Mouse (Mus musculus) megakaryocyte-erythroid progenitor cell, adult 5-6 weeks (primary cell): Measurements from ENCODE around the gene Atp13a4. TPM values are rescaled to one million over a fixed set of nuclear protein-coding genes. Genes with fewer than 3 reads are reported as not detected.

Experiments used
- ATAC-seq: replicated peaks from 2 replicates; pipeline ENCODE4 v1.8.0; 2016; ENCODE audit warnings: mild to moderate bottlenecking, inconsistent platforms; ENCODE audit not compliant: severe bottlenecking, poor library complexity, low FRiP score, low TSS enrichment
- total RNA-seq, 2 experiments: library from RNA; stranded (forward) in 1 of 2; stranded (reverse) in 1 of 2; fragments of 200-1000, 215-1000 nt in 1 of 2; fragments of >200 nt in 1 of 2; fragmentation: Nextera tagmentation in 1 of 2; gene quantifications; 2 replicates each; pipeline ENCODE4 v1.2.3; 2014 to 2017

The Atp13a4 gene
- not detected in 2 replicates for total RNA-seq (2014; fragmentation: Nextera tagmentation)
- not detected in 2 replicates for total RNA-seq (2017)

DNA sequence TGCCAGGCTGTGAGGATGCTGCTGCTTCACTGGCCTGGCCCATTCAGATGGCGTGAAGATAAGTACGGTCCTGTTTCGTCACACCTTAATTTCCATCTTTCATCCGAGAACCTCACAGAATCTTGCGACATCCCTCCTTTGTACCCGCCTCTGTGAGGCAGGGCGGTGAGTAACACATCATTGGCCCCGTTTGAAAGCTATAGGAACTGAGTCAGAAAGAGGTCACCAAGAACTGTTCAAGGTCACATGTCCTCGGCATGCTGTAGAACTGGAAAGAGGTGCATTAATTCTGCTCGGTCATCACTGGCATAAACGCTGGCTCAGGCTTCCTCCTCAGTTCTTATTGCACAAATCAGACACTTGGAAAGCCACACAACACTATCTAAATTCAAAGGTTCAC, at the start of gene Atp13a4:
Atp13a4 (minus strand) TSS at position 36 of the 400 bp plus-strand sequence.
- ATAC-seq: no peak

DNA sequence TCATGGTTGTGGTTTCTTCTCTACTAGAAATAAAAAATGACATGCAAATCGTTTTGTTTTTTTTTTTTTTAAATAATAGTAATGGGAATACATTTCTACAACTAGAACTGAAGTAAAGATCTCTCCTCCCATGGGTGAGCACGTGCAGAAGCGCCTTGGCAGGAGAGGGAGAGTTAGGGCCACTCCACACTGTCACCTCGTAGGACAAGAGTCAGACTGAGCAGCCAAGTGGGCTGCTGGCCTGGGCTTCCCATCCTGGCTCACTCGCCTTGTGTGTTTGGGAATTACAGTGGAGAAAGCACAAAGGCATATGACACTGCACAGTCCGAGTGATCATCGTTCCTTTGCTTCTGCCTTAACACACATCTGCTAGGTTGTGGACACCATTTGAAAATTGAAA, 47.5 kb upstream of the Atp13a4 start:
- ATAC-seq: no peak

DNA sequence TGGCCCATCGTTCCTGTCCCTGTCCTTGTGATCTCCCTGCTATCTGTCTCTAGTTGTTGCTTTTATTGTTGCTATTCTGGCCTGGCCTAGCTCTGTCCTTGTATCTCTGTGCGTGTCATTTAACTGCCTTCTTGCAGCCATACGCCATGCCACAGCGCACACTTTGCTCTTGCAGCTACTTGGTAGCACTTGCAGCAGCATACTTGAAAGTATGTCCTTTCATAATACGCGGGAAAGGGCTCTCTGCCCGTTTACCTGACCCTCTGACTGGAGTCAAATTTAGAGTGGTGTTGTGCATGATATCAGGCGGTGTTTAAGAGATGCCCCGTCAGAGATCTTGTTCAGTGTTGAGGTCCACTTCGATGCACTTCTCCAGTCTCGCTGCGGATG, 35.1 kb upstream of the Atp13a4 start:
- ATAC-seq: peak; percentile 25; the same call in 1 of the 2 replicates

DNA sequence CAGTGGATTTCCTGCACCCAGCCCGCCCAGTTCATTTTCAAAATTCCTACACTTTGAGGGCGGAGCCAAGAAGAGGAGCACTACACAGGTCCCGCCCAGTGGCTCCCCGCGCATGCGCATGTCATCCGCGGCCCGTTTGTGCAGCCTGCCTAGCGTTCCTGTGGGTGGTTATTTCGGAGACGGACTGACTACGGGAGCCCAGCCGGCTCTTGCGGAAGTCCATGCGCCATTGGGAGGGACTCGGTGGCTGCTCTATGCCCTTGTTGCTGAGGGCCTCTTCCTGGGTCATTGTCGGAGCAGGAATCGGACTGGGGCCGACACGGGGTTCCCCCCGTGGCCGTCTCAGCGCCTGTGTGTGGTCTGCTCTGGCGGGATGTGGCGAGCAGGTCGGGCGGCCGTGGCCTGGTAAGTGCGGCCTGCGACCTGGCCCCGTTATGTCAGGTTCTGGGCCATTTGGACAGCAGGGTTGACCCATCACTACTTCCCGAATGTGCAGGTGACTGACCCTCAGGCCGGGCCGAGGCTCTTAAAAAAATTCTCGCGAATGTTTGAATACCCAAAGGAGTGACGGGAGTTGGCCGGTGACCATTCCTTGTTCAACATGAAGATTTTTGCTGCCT, 34.6 kb upstream of the Atp13a4 start, which contains the start of gene Opa1:
Opa1 (plus strand) TSS at position 168 of the 620 bp plus-strand sequence.
- ATAC-seq: peak; percentile 99

DNA sequence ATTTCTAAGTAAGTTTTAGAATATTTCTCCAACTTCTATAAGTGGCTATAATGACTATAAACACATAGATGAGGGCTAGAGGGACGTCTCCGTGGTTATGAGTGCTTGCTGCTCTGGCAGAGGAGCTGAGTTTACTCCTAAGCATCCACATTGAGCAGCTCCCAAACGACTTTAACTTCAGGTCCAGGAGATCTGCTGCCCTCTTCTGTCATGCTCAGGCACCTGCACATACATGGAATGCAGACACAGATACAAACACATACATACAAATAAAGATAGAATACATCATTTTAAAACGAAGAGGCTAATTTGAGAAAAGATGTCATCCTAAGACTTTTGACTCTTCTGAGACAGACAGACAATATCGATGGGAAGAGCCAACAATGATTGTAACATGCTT, 31.0 kb upstream of the Atp13a4 start:
- no peak for ATAC-seq

DNA sequence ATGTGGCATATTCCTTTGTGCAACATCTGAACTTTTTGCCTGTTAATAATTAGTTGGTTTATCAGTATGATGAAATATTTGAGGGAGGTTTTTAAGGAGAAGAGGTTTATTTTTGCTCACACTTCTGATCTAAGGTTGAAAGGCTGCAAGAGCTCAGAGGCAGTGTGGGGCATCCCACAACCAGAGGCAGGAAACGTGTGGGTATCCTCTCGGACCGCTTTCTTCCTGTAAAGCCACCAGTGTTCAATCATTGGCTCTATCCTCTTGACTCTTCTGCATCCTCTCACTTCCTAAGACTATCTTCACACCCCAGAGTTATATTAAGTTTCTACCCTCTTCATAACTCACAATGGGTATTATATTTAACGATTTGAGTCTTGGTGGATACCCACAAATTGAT, 29.3 kb upstream of the Atp13a4 start:
- no peak for ATAC-seq

DNA sequence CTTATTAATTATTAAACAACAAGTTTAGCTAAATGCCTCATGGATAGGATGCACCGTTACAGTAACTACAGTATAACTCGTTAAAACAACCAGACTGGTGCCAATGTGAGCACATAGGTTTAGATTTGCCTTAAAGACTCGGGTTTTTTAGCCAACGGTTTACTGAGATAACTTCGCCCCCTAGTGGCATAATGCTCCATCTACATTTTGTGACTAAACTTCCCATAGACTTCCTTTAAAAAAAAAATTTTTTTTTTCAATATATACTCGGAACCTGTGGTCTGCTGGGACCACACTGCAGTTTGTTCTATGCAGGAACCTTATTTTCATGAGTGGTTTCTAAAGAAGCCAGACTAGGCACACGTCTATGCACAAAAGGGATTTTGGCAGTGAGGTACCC, 16.2 kb upstream of the Atp13a4 start:
- ATAC-seq: 0 out of 2 replicates have a peak, but pooled peaks have one; percentile 34

DNA sequence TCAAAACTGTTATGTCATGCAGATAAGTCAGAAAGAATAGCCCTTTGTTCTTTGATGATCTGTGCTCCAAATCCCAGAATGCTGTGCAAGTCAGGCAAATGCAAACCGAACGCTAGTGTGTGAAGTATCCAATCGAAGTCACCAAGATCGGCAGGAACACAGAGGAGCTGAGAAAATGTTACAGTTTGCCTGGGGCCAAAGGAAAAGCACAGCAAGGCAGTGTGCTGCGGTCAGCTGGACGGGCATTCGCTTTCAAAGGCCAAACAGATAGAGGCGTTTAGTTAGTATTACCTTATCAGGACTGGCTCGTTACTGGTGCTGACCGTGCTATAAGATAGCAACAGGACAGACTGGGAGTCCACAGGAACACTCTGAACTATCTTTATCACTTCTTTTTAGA, 15.8 kb upstream of the Atp13a4 start:
- 0 out of 2 replicates have a peak, but pooled peaks have one; percentile 30 for ATAC-seq

DNA sequence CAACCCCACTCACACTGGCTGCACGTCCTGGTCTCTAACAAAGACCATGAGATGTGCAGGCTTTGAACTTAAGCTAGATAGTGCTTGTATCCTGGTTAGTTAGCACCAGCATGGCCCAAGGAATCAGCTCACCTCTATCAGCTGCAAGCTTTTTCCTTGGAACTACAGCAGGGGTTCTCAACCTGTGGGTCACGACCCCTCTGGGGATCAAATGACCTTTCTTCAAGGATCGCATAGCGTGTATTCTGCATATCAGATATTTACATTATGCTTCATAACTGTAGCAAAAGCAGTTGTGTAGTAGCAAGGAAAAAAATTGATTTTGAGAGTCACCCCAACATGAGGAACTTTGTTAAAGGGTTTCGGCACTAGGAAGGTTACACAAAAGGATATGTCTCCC, 15.0 kb upstream of the Atp13a4 start:
- no peak for ATAC-seq

DNA sequence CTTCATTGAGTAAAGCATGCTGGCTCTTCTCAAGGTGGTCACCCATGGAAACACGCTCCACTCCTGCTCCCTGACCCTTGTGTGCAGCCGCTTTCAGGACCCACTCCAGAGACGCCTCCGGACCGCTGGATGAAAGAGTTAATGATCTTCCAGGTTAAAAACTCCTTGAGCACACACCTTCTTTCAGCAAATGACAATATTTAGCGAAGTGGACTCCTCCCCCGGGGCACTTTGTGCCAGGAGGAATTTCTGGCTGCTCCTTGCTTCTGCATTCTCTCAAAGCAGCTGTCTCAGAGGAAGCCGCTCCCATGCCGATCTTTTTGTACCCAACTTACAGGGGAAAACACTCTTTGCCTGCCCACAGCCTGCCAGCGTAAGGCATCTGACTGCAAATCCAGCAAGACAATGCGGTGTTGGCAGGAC, 3.4 kb downstream of the Atp13a4 start:
- ATAC-seq: no peak

DNA sequence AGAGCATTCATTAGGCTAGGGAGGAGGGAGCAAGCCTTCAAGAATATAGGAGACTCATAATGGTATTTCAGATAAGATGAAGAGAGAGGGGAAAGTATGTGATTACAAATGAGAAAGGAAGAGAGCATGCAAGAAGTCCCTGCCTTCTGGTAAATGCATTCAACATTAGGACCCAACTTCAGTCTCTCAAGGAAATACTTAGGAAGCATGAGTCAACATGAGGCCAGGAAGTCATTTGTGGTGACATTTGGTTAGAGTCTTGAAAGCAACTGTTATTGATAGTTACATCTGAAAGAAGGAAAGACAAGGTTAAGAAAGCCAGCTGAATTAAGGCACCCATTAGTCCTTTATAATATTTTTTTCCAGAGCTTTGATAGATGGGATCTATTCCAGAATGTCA, 4.8 kb downstream of the Atp13a4 start:
- ATAC-seq: no peak

DNA sequence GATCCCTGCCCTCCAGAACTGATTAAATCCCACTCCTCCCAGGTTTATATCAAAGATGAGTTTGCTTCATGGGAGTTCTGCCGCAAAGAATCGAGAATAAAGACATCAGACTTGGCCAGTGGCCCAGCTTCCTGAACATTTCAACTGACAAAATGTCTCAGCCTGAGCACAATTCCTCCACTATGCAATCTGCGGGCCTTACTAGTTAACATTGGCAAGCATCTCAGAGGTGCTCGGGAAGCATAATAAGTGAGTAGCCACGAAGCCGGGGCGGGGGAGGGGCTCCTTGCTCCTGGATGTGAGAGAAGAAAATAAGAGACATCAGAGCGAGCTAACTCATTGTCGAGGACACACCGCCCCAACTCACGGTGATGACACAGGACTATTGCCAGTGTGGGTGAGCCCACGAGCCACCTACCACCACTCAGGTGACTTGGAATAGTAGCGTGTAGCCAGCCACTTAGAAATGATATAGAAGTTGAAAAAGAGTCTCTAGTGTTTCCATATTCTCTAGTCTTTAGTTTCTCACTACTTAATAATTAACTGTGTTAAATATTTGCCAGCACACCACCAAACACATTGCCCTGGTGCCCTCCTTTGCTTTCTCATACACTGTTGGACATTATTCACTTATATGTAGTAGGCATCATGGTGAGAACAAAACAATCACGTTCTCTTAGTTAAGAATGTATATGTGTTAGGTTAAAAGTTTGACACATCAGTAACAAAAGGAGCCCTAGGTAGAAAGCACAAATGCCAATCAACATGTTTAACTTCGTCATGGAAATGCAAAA, 8.1 kb downstream of the Atp13a4 start:
- no peak for ATAC-seq

DNA sequence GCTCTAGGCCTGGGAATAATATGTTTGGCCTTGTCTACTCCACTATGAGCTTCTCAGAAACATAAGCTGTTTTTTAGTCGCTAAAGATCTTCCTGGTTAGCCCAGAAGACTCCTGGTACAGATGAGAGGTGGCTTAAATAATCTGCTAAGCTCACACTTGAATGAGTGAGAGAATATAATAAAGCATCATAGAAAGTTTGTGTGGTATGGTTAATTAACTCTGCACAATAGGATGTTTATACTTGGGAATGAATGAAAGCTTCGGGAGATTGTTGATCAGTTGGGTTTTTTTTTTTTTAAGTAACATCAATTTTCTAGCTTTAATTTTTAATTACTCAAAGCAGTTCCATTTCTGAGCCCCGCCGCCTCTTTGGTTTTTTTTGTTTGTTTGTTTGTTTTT, 8.8 kb downstream of the Atp13a4 start:
- ATAC-seq: no peak

DNA sequence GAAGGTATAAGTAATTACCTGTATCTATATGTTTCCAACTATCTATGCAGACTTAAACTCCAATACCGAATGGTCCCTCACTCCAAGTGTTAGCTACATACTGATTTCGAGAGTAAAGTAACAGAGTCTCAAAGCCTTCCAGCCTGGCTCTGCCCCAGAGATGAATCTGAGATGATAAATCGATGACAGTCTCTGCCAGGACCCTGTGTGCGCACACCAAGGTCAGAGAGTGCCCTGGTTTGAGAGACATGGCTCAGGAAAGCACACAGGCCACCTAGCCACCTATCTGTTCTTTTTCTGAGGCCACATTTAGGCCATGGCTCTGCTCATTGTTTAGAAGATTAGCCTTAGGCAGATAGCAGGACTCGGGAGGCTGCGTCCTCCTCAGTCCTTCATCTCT, 11.0 kb downstream of the Atp13a4 start:
- no peak for ATAC-seq

DNA sequence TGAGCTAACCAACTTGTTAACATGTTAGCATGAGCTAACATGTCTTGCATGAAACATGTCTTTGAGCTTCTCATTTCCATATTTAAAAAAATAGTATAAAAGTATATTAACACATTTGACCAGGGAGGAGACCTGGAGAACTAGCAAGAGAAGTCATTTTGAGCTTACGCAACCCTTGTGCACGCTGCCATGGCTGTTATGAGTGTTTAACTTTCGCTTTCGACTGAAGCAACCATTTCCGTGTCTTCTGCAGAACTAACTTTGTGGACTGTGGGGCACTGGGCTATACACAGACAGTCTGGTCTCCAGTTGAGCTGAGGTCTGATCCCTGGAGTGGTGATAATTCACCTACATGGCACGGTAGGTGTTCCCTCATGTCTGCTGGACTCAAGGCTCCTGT, 17.6 kb downstream of the Atp13a4 start:
- no peak for ATAC-seq

DNA sequence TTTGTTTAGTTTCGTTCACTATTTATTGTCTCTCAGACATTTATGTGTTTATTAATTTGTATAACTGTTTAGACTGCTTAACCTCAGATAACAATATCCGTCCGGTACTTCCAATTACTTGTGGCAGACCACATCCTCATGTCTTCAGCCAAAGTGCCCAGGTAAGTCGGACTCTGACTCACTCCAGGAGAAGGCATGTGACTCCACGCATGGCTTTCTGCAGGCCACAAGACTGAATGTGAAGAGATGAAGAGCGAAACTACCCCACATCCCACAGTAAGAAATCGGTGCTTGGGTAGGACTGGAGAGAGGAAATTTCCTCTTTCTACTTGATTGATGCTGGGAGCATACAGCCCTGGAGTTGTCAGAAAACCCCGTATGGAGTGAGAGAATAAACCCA, 18.1 kb downstream of the Atp13a4 start:
- ATAC-seq: no peak

DNA sequence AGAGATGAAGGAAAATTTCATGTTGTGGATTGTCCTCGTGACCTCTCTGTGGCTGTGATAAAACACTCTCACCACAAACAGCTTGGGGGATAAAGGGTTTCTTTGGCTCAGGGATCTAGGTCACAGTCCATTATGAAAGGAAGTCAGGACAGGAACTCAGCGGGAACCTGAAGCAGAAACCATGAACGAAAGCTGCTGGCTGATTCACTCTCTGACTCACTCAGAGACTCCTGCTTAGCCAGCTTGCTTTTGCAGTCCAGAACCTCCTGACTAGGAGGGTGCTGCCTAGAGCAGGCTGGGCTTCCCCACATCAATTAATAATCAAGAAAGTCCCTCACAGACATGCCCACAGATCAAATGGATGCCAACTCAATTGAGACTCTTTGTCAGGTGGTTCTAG, 32.2 kb downstream of the Atp13a4 start:
- no peak for ATAC-seq

DNA sequence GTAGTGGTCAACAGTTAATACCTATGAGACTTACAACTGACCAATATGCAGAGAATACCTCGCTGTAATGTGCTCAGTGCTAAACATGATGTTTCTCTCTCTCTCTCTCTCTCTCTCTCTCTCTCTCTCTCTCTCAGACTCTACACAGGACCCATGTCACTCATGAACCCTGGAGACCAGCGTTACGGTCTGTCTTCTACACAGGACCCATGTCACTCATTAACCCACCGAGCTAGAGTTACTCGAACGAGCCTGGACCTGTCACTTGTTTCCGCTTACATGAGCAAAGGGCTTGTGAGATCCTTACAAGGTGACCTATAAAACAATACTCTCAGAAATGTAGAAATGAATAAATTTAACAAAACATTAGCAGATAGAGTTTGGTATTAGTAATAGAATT, 33.9 kb downstream of the Atp13a4 start:
- ATAC-seq: no peak

DNA sequence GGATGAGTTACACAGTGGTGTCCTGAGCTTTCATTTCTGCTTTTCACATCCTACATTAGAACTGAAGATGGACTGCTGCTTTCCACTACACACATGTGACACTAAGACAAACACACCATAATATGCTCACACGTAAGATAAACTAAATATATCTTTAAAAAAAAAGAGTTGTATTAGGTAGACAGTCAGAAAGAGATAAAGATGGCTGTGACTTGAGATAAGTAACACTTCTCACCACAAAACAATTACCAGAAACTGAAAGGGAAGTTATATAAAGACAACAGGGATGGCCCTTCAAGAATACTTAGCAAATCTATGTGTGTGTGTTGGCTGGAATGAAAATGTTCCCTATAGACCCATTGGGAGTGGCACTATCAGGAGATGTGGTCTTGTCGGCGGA, 34.8 kb downstream of the Atp13a4 start:
- ATAC-seq: no peak

DNA sequence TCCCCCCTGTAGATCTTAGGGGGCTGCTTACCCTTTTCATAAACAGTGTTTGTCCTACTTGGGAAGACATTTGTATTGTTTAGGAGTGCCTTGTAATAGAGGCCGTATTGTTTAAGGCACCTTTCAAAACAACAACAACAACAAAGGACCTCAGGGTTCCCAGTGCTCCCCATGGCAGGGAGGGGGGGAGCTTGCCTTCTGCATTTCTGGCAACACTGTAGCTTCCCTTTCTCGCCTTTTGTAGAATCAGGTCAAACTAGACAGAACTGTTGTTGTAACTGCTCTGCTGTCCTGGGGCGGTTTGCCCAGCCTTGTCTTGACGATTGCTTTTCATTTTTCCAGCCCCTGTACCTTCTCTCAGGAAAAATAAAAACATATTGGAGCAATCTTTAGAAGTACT, 40.0 kb downstream of the Atp13a4 start:
- no peak for ATAC-seq

DNA sequence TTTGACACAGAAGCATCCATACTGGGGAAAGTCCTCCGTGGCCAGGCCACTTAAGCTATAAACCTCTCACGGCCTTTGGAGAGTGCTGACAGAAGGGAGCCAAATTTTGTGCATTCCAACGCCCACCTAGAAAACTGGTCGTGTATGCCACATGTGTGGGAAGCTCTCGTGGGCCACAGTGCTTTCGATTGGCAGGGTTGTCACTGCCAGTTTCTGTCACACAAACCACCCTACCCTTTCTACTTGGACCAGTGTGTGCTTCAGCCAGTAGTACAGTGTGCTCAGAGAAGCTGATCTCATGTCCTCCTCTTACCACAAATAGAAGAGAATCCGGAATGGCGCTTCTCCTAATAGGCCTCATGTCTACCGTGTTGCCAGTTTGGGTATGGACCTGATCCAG, 40.5 kb downstream of the Atp13a4 start:
- ATAC-seq: no peak
